Comparison of ENCODE assay signal across 8 mouse cellular contexts in genomic region chr4:148448853-148449245, GRCm38 (mm10). TPM values are rescaled to one million over a fixed set of nuclear protein-coding genes. Genes with fewer than 3 reads are reported as not detected.
DNase-seq lines count a peak whose midpoint lies in the region; ATAC-seq lines count a peak whose summit lies in the region.

No protein-coding gene starts in this region.

- no peaks in the 10 kb centered on the region for H3K9me3 ChIP-seq in heart, embryonic 15.5 days (replicated peaks)
- H3K9me3 ChIP-seq in limb, embryonic 11.5 days (ENCODE audit: control insufficient read depth, low read length): no peaks in the 10 kb centered on the region
- H3K9me3 ChIP-seq in midbrain, embryonic 15.5 days: no peaks in the 10 kb centered on the region

- peak overlapping the region; percentile 60 for H3K27ac ChIP-seq in heart, embryonic 15.5 days
- H3K27ac ChIP-seq in limb, embryonic 11.5 days (replicated peaks; ENCODE audit: low read depth, low read length): no peak overlapping the region
- H3K27ac ChIP-seq in midbrain, embryonic 15.5 days: peak overlapping the region; percentile 85

- peaks cover 24% of the 10 kb centered on the region for H3K4me1 ChIP-seq in heart, embryonic 15.5 days (replicated peaks)
- H3K4me1 ChIP-seq in limb, embryonic 11.5 days (ENCODE audit: control insufficient read depth, insufficient read depth, low read length): peaks cover 9% of the 10 kb centered on the region
- peaks cover 38% of the 10 kb centered on the region for H3K4me1 ChIP-seq in midbrain, embryonic 15.5 days

- H3K4me3 ChIP-seq in heart, embryonic 15.5 days: peak overlapping the region; percentile 89
- peak overlapping the region; percentile 98 for H3K4me3 ChIP-seq in limb, embryonic 11.5 days (ENCODE audit: low read depth, low read length)
- peak overlapping the region; percentile 74 for H3K4me3 ChIP-seq in midbrain, embryonic 15.5 days

- WGBS in heart, embryonic 15.5 days: 0% methylated on average over 15 of the region's 15 CpGs
- under 1% methylated on average over 15 of the region's 15 CpGs for WGBS in limb, embryonic 11.5 days
- WGBS in midbrain, embryonic 15.5 days: under 1% methylated on average over 15 of the region's 15 CpGs

- 0 out of 2 replicates have a peak, but pooled peaks have one; percentile 0 for ATAC-seq in heart, embryonic 15.5 days (replicated peaks; ENCODE audit: insufficient number of reproducible peaks, insufficient read depth, low FRiP score, low read depth)
- ATAC-seq in limb, embryonic 11.5 days (ENCODE audit: insufficient number of reproducible peaks, low FRiP score, low TSS enrichment, low read depth): no peak
- no peak for ATAC-seq in midbrain, embryonic 15.5 days (replicated peaks)

- H3K36me3 ChIP-seq in heart, embryonic 15.5 days: peaks cover 12% of the 10 kb centered on the region
- peaks cover 10% of the 10 kb centered on the region for H3K36me3 ChIP-seq in limb, embryonic 11.5 days (ENCODE audit: control insufficient read depth, insufficient read depth, low read length)
- H3K36me3 ChIP-seq in midbrain, embryonic 15.5 days (replicated peaks): peaks cover 18% of the 10 kb centered on the region

- peak overlapping the region; percentile 86 for H3K9ac ChIP-seq in heart, embryonic 15.5 days
- H3K9ac ChIP-seq in limb, embryonic 11.5 days (ENCODE audit: low read length): peak overlapping the region; percentile 86
- H3K9ac ChIP-seq in midbrain, embryonic 15.5 days: peak overlapping the region; percentile 83

- H3K27me3 ChIP-seq in heart, embryonic 15.5 days: no peaks in the 10 kb centered on the region
- H3K27me3 ChIP-seq in limb, embryonic 11.5 days (ENCODE audit: control insufficient read depth, insufficient read depth, low read length): no peaks in the 10 kb centered on the region
- no peaks in the 10 kb centered on the region for H3K27me3 ChIP-seq in midbrain, embryonic 15.5 days (replicated peaks)

- peak overlapping the region; percentile 76 for H3K4me2 ChIP-seq in heart, embryonic 15.5 days
- H3K4me2 ChIP-seq in limb, embryonic 11.5 days (ENCODE audit: low read depth, severe bottlenecking): peak overlapping the region; percentile 55
- H3K4me2 ChIP-seq in midbrain, embryonic 15.5 days: peak overlapping the region; percentile 74

- DNase-seq in cerebellum, adult 11-12 months: peak; percentile 63
- DNase-seq in cerebellum, postnatal 36 days: no peak
- peak; percentile 22 for DNase-seq in urinary bladder, postnatal 14 days (ENCODE audit: low spot score)
- DNase-seq in urinary bladder, postnatal 4 days (ENCODE audit: low spot score in 2 of 2): no peak
- DNase-seq in limb, embryonic 11.5 days (ENCODE audit: low spot score): no peak
- DNase-seq in layer of hippocampus, adult 9-11 months: no peak

RNA-seq across cellular contexts. Expression of gene Mtor, which starts 0.4 kb away (rescaled TPM):
- 12.7 and 13.8 TPM in 2 replicates for polyA plus RNA-seq in heart, embryonic 15.5 days (2015; fragmentation: Nextera tagmentation; extraction: Ambion mirVana)
- polyA plus RNA-seq in limb, embryonic 11.5 days (2014; fragmentation: Nextera tagmentation; extraction: Ambion mirVana): 23.0 and 27.3 TPM in 2 replicates
- 22.8 and 23.8 TPM in 2 replicates for polyA plus RNA-seq in midbrain, embryonic 15.5 days (2015; fragmentation: Nextera tagmentation; extraction: Ambion mirVana)

RNA-seq across cellular contexts. Expression of gene Ubiad1, which starts 4.3 kb away (rescaled TPM):
- polyA plus RNA-seq in heart, embryonic 15.5 days (2015; fragmentation: Nextera tagmentation; extraction: Ambion mirVana): 19.5 and 22.8 TPM in 2 replicates
- polyA plus RNA-seq in limb, embryonic 11.5 days (2014; fragmentation: Nextera tagmentation; extraction: Ambion mirVana): 15.2 and 15.9 TPM in 2 replicates
- polyA plus RNA-seq in midbrain, embryonic 15.5 days (2015; fragmentation: Nextera tagmentation; extraction: Ambion mirVana): 22.1 and 23.3 TPM in 2 replicates

RNA-seq across cellular contexts. Expression of gene Angptl7, which starts 51.4 kb away (rescaled TPM):
- polyA plus RNA-seq in heart, embryonic 15.5 days (2015; fragmentation: Nextera tagmentation; extraction: Ambion mirVana): 14.4 and 16.5 TPM in 2 replicates
- polyA plus RNA-seq in limb, embryonic 11.5 days (2014; fragmentation: Nextera tagmentation; extraction: Ambion mirVana): 0.11 and 0.17 TPM in 2 replicates
- 0.36 and 0.45 TPM in 2 replicates for polyA plus RNA-seq in midbrain, embryonic 15.5 days (2015; fragmentation: Nextera tagmentation; extraction: Ambion mirVana)

Comparison
In these comparisons a context has a peak if more than half of its experiments do, and no peak if none do; other contexts are left out.
1. DNase-seq: peak in cerebellum, adult 11-12 months (single experiment) and urinary bladder, postnatal 14 days (single experiment); none in cerebellum, postnatal 36 days (0 of 2), urinary bladder, postnatal 4 days (0 of 2), limb, embryonic 11.5 days (single experiment) and layer of hippocampus, adult 9-11 months (single experiment).
2. RNA of gene Angptl7, which starts 51.4 kb away (polyA plus RNA-seq): 14.4 to 16.5 TPM in heart, embryonic 15.5 days; 0.36 to 0.45 TPM in midbrain, embryonic 15.5 days and 0.11 to 0.17 TPM in limb, embryonic 11.5 days; every median in the first group is over 10 times any median in the second.
3. Peak in every context shown above with its lines, with median percentiles within 50 percentile points of each other: H3K4me2 ChIP-seq, H3K4me3 ChIP-seq and H3K9ac ChIP-seq.